Mouse (Mus musculus) adrenal gland, adult 18-20 months (tissue): Measurements from ENCODE around the gene Prkag1. TPM values are rescaled to one million over a fixed set of nuclear protein-coding genes. Genes with fewer than 3 reads are reported as not detected.
A peak's percentile ranks its signal among the peaks of the same experiment; 100 is the strongest.

Experiments
- DNase-seq, 2 experiments: peaks; one replicate each; pipeline ENCODE4 v3.0.0; 2021 to 2022; ENCODE audit warnings: low spot score in 2 of 2
- total RNA-seq, 2 experiments: library from RNA; stranded (reverse); gene quantifications; 1 replicate in 1 of 2; 2 replicates in 1 of 2; pipeline ENCODE4 v1.2.3; 2021

Gene Prkag1
- total RNA-seq, 2 experiments from 2014 or later: 64.0 to 71.5 TPM

- no peak for DNase-seq
Observed at GRCm38 (mm10) chr15:98853161-98853937, 22.0 kb upstream of the Prkag1 start.

- DNase-seq: no peak
Observed at GRCm38 (mm10) chr15:98852733-98853132, 21.4 kb upstream of the Prkag1 start.

- DNase-seq: no peak
Observed at GRCm38 (mm10) chr15:98852071-98852470, 20.8 kb upstream of the Prkag1 start.

GRCm38 (mm10) chr15:98851229-98851818 is 20.0 kb upstream of the Prkag1 start:
- no peak for DNase-seq

- no peak for DNase-seq
Observed at GRCm38 (mm10) chr15:98850668-98851067, 19.3 kb upstream of the Prkag1 start.

GRCm38 (mm10) chr15:98849956-98850600 is 18.8 kb upstream of the Prkag1 start:
- no peak for DNase-seq

- no peak for DNase-seq
Observed at GRCm38 (mm10) chr15:98849165-98849564, 17.8 kb upstream of the Prkag1 start.

GRCm38 (mm10) chr15:98846140-98846539 is 14.8 kb upstream of the Prkag1 start:
- DNase-seq: no peak

- no peak for DNase-seq
Observed at GRCm38 (mm10) chr15:98845149-98845548, 13.8 kb upstream of the Prkag1 start.

GRCm38 (mm10) chr15:98843595-98844223 is 12.4 kb upstream of the Prkag1 start:
- no peak for DNase-seq

- peak in 1 of 2 experiments; percentile 21 for DNase-seq
Observed at GRCm38 (mm10) chr15:98839671-98840585, 8.6 kb upstream of the Prkag1 start.

- no peak for DNase-seq
Observed at GRCm38 (mm10) chr15:98839161-98839560, 7.8 kb upstream of the Prkag1 start.

- no peak for DNase-seq
Observed at GRCm38 (mm10) chr15:98837743-98838103, 6.4 kb upstream of the Prkag1 start.

- DNase-seq: no peak
Observed at GRCm38 (mm10) chr15:98837006-98837742, 5.9 kb upstream of the Prkag1 start.

- no peak for DNase-seq
Observed at GRCm38 (mm10) chr15:98835291-98835690, 4.0 kb upstream of the Prkag1 start.

- peak in 1 of 2 experiments; percentile 21 for DNase-seq
Observed at GRCm38 (mm10) chr15:98834059-98834458, 2.7 kb upstream of the Prkag1 start.

GRCm38 (mm10) chr15:98833281-98833680 is 2.0 kb upstream of the Prkag1 start:
- DNase-seq: peak in 1 of 2 experiments; percentile 29

- peak in 1 of 2 experiments; percentile 21 for DNase-seq
Observed at GRCm38 (mm10) chr15:98832161-98833058, 1.1 kb upstream of the Prkag1 start.

GRCm38 (mm10) chr15:98831684-98832035 is 339 bp upstream of the Prkag1 start:
- no peak for DNase-seq
